Mouse (Mus musculus): ENCODE data around the gene Gm17334. TPM values are rescaled to one million over a fixed set of nuclear protein-coding genes. Genes with fewer than 3 reads are reported as not detected.

Gene Gm17334
- polyA plus RNA-seq, 1 experiment = 0.91 TPM

GRCm38 (mm10) chr11:53786058-53787031, 13.4 kb upstream of the Gm17334 start:
- TF ChIP-seq CTCF (conservative IDR thresholded peaks at IDR 0.05; ENCODE audit: insufficient read depth, insufficient read length, low read depth, low read length) = no peak; the same call in 1 of the 2 replicates
- no peak for TF ChIP-seq POLR2A (IDR thresholded peaks at IDR 0.05; ENCODE audit: low read depth, low read length)
- WGBS = 76% methylated on average over 13 of the region's 13 CpGs
- peak; percentile 44 for DNase-seq
- peak overlapping the region; percentile 94 for H3K27ac ChIP-seq (ENCODE audit: insufficient read depth, low read depth, low read length)
- 0 out of 2 replicates have a peak, but pooled peaks cover 8% of the 10 kb centered on the region for H3K4me1 ChIP-seq (ENCODE audit: control insufficient read depth, insufficient read depth, low read length)
- no peaks in the 10 kb centered on the region for H3K27me3 ChIP-seq (replicated peaks; ENCODE audit: control insufficient read depth, insufficient read depth, low read length)
- no peaks in the 10 kb centered on the region for H3K36me3 ChIP-seq (ENCODE audit: control insufficient read depth, insufficient read depth, low read length)
- H3K4me3 ChIP-seq (ENCODE audit: insufficient read depth, low read depth, low read length) = no peak overlapping the region

GRCm38 (mm10) chr11:53785311-53785936, 12.4 kb upstream of the Gm17334 start:
- H3K36me3 ChIP-seq (ENCODE audit: control insufficient read depth, insufficient read depth, low read length) = no peaks in the 10 kb centered on the region
- whole genome bisulfite sequencing = 80% methylated on average over 3 of the region's 3 CpGs
- H3K4me3 ChIP-seq (ENCODE audit: insufficient read depth, low read depth, low read length) = no peak overlapping the region
- H3K27me3 ChIP-seq (replicated peaks; ENCODE audit: control insufficient read depth, insufficient read depth, low read length) = no peaks in the 10 kb centered on the region
- TF ChIP-seq CTCF (conservative IDR thresholded peaks at IDR 0.05; ENCODE audit: insufficient read depth, insufficient read length, low read depth, low read length) = no peak
- no peak for TF ChIP-seq POLR2A (IDR thresholded peaks at IDR 0.05; ENCODE audit: low read depth, low read length)
- H3K27ac ChIP-seq (ENCODE audit: insufficient read depth, low read depth, low read length) = peak overlapping the region; percentile 94
- DNase-seq = no peak
- H3K4me1 ChIP-seq (ENCODE audit: control insufficient read depth, insufficient read depth, low read length) = 0 out of 2 replicates have a peak, but pooled peaks cover 9% of the 10 kb centered on the region

DNA sequence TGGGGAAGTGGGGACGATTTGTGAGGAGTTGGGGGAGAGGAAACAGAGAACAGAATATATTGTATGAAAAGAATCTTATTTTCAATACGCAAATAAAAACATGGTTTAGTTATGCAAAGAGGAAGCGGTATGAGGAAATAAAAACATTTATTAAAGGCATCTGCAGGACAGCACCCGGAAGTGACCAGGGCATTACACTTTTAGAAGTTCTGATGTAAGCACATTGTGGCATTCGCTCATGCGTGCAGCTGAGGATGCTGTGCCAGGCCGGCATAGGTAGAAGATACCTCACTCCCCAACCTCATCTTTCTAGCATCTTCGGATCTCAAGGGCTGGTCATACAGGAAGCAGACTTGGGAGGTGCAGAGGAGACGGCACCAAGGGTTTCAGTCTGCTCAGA, 10.3 kb upstream of the Gm17334 start:
- no peak for DNase-seq
- H3K27ac ChIP-seq (ENCODE audit: insufficient read depth, low read depth, low read length) = peak overlapping the region; percentile 39
- 0 out of 2 replicates have a peak, but pooled peaks cover 9% of the 10 kb centered on the region for H3K4me1 ChIP-seq (ENCODE audit: control insufficient read depth, insufficient read depth, low read length)
- WGBS = 45% methylated on average over 9 of the region's 9 CpGs
- no peaks in the 10 kb centered on the region for H3K36me3 ChIP-seq (ENCODE audit: control insufficient read depth, insufficient read depth, low read length)
- TF ChIP-seq POLR2A (IDR thresholded peaks at IDR 0.05; ENCODE audit: low read depth, low read length) (no peak), CTCF (conservative IDR thresholded peaks at IDR 0.05; ENCODE audit: insufficient read depth, insufficient read length, low read depth, low read length) (no peak)
- no peaks in the 10 kb centered on the region for H3K27me3 ChIP-seq (replicated peaks; ENCODE audit: control insufficient read depth, insufficient read depth, low read length)
- H3K4me3 ChIP-seq (ENCODE audit: insufficient read depth, low read depth, low read length) = no peak overlapping the region

- WGBS = 79% methylated on average over 7 of the region's 7 CpGs
- Histone ChIP-seq H3K36me3 (ENCODE audit: control insufficient read depth, insufficient read depth, low read length) (no peaks in the 10 kb centered on the region), H3K27ac (ENCODE audit: insufficient read depth, low read depth, low read length) (no peak overlapping the region), H3K4me3 (ENCODE audit: insufficient read depth, low read depth, low read length) (no peak overlapping the region), H3K4me1 (ENCODE audit: control insufficient read depth, insufficient read depth, low read length) (0 out of 2 replicates have a peak, but pooled peaks cover 9% of the 10 kb centered on the region), H3K27me3 (replicated peaks; ENCODE audit: control insufficient read depth, insufficient read depth, low read length) (no peaks in the 10 kb centered on the region)
- DNase-seq = no peak
- TF ChIP-seq CTCF (conservative IDR thresholded peaks at IDR 0.05; ENCODE audit: insufficient read depth, insufficient read length, low read depth, low read length) (no peak), POLR2A (IDR thresholded peaks at IDR 0.05; ENCODE audit: low read depth, low read length) (no peak)
These were observed 9.0 kb upstream of the Gm17334 start for GRCm38 (mm10) chr11:53781964-53782363.

DNA sequence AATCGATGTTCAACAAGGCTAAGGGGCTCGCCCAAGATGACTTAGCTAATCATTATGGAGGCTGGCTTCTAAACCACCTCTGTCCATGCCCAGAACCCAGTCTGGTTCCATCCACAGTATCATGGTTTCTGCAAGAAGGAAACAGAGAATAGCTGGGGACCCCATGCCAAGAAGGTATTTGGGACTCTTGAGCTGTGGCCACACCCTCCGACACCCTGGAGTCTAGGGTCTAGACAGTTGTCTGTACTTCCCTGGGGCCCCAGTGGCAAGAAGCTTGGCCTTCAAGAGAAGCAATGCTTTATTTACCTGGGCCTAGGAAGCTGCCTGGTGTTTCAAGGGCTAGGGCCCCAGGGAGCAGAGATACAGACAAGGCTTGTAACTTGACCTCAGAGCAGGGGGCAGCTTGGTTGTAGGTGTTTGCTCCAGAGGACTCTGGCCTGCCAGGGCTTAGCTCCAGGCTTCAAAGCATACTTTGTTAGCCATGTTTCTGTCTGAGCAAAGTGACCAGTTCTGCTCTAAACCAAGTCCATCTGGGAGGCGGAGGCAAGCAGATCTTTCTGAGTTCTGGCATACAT, 8.3 kb upstream of the Gm17334 start:
- 92% methylated on average over 4 of the region's 4 CpGs for WGBS
- Histone ChIP-seq H3K27me3 (replicated peaks; ENCODE audit: control insufficient read depth, insufficient read depth, low read length) (no peaks in the 10 kb centered on the region), H3K36me3 (ENCODE audit: control insufficient read depth, insufficient read depth, low read length) (no peaks in the 10 kb centered on the region), H3K4me1 (ENCODE audit: control insufficient read depth, insufficient read depth, low read length) (0 out of 2 replicates have a peak, but pooled peaks cover 9% of the 10 kb centered on the region), H3K4me3 (ENCODE audit: insufficient read depth, low read depth, low read length) (no peak overlapping the region), H3K27ac (ENCODE audit: insufficient read depth, low read depth, low read length) (no peak overlapping the region)
- no peak for DNase-seq
- no peak for TF ChIP-seq POLR2A (IDR thresholded peaks at IDR 0.05; ENCODE audit: low read depth, low read length)

GRCm38 (mm10) chr11:53780262-53780661, 7.3 kb upstream of the Gm17334 start:
- DNase-seq = no peak
- no peaks in the 10 kb centered on the region for H3K27me3 ChIP-seq (replicated peaks; ENCODE audit: control insufficient read depth, insufficient read depth, low read length)
- no peak overlapping the region for H3K4me3 ChIP-seq (ENCODE audit: insufficient read depth, low read depth, low read length)
- 70% methylated on average over 3 of the region's 3 CpGs for WGBS
- 0 out of 2 replicates have a peak, but pooled peaks cover 9% of the 10 kb centered on the region for H3K4me1 ChIP-seq (ENCODE audit: control insufficient read depth, insufficient read depth, low read length)
- no peak overlapping the region for H3K27ac ChIP-seq (ENCODE audit: insufficient read depth, low read depth, low read length)
- TF ChIP-seq POLR2A (IDR thresholded peaks at IDR 0.05; ENCODE audit: low read depth, low read length) = no peak
- no peaks in the 10 kb centered on the region for H3K36me3 ChIP-seq (ENCODE audit: control insufficient read depth, insufficient read depth, low read length)

GRCm38 (mm10) chr11:53779808-53780207, 6.8 kb upstream of the Gm17334 start:
- no peak for DNase-seq
- TF ChIP-seq POLR2A (IDR thresholded peaks at IDR 0.05; ENCODE audit: low read depth, low read length) (no peak), CTCF (conservative IDR thresholded peaks at IDR 0.05; ENCODE audit: insufficient read depth, insufficient read length, low read depth, low read length) (no peak)
- 55% methylated on average over 2 of the region's 2 CpGs for WGBS
- H3K36me3 ChIP-seq (ENCODE audit: control insufficient read depth, insufficient read depth, low read length) = no peaks in the 10 kb centered on the region
- H3K27ac ChIP-seq (ENCODE audit: insufficient read depth, low read depth, low read length) = no peak overlapping the region
- no peak overlapping the region for H3K4me3 ChIP-seq (ENCODE audit: insufficient read depth, low read depth, low read length)
- no peaks in the 10 kb centered on the region for H3K27me3 ChIP-seq (replicated peaks; ENCODE audit: control insufficient read depth, insufficient read depth, low read length)
- 0 out of 2 replicates have a peak, but pooled peaks cover 9% of the 10 kb centered on the region for H3K4me1 ChIP-seq (ENCODE audit: control insufficient read depth, insufficient read depth, low read length)

Data from kidney, adult 2 months (tissue).